Mouse (Mus musculus) left cerebral cortex, adult 8-10 months (tissue): ENCODE measurements at regions not wholly inside any gene's neighbourhood (a gene's known extent, or its start where the extent isn't known, plus 50 kb on each side); places are given as distances from the start of the nearest gene placed in this dataset.

Source experiments
- DNase-seq, 2 experiments: peaks; one replicate each; pipeline ENCODE4 v3.0.0; 2022; ENCODE audit warnings: low spot score in 2 of 2

DNA sequence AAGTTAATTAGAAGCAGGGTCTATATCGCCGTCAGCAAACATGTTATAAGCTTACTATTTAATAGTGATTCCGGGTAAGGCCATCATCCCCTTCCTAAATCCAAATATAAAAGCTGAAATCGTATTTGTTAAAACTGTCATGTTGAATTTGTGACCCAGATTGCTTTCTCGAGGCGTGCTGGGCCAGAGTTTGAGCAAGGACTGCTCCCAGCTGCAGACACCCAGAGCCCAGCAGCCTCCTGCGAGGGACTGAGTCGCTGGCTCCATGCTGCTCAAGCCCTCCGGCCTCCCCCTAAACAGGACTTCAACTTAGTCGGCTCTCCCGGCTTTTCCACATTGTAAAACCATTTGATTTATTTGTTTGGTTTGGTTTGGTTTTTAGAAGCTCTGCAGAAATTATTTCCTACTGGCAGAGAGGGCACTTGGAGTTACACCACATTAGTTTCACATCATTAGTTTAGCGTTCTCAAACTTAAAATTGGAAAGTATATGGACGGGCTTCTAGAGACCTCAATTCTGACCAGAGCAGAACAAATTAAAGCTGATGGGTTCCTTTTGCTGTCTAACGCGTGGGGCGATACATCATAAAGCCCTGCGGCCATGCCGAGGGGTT lies 126.4 kb upstream of the Pitx1 start:
- DNase-seq = no peak

GRCm38 (mm10) chr13:55954346-55954745 lies 118.4 kb upstream of the Pitx1 start:
- DNase-seq = no peak

DNA sequence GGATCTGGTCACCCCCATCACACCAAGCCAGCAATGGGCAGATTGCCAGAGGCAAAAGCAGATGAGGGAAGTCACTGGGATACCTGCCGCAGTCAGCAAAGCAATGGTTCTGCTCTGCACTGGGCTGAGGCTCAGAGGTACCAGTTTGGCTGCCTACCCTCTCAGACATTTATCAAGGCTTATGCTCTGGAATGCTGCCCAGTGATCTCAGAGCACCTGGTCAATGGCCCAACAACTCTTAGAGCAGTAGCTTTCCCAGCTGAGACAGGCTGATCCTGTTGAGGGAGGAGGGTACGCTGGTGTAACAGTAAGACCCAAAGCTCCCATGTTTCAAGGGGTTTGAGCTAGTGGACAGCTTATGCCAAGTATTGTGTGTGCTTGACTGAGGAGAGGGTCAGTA lies 117.4 kb upstream of the Pitx1 start:
- no peak for DNase-seq

GRCm38 (mm10) chr13:55950773-55951172 lies 114.8 kb upstream of the Pitx1 start:
- no peak for DNase-seq

- DNase-seq = no peak
Observed at GRCm38 (mm10) chr13:55948591-55948990, 112.6 kb upstream of the Pitx1 start.

DNA sequence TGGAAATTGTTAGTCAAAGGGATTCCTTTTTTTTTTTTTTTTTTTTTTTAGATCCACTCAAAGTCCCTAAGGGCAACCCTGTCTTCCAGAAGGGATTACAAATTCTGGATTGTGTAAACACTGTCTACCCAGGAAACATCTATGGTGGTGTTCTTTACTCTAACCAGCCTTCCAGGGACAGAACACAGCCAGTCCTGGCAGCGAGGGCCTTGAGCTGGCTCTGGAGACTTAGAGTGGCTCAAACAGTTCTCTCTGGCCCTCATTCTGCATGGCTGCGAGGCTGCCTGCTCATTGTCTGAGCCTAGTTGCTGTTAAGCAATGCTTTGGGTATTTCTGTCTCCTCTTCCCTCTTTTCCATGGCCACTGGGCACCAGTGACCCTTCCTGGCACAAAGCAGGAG lies 112.2 kb upstream of the Pitx1 start:
- DNase-seq = no peak

DNA sequence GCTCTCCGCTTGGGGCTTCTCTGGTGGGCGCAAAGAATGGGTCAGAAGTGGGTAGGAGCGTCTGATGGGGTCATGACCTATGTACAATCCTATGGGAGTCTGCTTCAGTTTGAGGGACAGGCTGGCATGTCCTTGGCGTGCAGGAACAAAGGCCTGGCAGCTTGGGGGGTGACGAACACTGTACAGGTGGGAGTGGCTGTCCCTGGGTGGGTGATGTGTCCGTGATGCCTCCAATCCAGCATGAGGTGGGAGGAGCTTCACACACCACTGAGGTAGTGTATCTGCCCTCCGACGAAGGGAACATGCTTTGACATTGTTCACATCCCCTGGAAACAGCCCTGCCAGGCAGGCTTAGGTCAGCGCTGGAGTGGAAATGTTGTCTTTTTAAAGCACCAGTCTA lies 101.4 kb upstream of the Pitx1 start:
- no peak for DNase-seq

GRCm38 (mm10) chr13:55937000-55937399 lies 101.0 kb upstream of the Pitx1 start:
- DNase-seq = no peak

DNA sequence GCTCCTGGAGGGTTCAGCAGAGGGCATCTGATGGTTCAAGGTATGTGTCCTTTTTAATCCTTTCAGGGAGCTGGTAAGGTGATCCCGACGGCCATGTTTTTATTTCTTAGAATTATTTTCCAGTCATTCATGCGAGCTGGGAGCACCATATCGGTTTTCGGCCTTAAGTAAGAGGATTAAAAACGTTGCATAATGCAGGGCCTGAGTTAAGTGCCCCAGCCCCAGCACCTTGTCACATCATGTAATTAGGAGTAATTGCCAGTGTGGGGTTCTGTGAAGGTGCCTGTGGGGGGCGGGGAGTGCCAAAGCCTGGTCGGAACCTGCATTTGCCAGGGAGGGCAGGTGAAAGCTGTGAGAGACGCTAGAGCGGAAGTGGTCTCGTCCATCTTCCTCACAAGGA lies 94.6 kb upstream of the Pitx1 start:
- DNase-seq = no peak

DNA sequence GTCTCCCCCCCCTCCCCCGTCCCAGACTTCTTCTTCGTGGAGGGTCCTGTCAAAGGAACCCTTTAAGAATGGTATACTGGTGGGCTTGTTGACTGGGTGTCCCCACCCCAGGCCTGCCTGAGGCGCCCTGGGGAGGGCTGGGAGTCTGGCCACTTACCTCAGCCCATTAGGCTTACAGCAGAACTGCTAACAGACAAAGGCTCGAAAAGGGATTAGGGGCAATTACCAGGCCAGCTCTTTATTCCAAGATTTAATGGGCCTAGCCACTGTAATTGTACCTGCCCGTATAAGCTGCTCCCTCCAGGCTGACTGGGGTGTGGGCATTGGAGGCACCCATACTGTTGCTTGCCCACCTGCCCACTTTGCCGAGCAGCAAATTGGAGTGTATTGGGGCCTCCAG lies 93.8 kb upstream of the Pitx1 start:
- DNase-seq = no peak

DNA sequence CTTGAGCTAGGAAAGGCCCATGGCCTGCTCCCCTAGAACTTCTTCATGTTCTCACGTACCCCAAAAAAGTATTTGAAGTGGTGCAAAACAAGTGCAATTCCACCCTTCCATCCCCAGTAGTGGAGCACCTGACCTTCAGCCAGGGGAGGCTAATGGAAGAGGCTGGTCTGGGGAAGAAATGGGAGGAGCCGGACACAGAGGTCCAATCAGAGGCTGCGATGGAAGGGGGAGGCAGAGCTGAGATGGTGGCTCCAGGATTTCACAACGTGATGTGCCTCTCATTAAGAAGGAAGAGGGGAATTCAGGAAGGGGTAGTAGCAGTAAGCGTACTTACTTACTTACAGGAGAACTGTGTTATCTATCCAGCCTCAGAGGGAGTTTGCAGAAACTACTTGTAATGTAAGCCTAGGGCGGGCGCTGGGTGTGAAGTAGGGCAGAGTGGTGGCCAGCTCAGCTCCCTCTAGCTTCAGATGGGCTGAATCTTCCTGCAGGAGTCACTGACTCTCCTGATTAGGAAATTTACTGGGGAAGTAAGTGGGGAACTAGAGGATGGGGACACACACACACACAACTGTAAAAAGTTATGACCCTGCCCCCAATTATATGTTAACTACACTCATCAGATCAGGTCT lies 87.6 kb upstream of the Pitx1 start:
- DNase-seq = no peak

DNA sequence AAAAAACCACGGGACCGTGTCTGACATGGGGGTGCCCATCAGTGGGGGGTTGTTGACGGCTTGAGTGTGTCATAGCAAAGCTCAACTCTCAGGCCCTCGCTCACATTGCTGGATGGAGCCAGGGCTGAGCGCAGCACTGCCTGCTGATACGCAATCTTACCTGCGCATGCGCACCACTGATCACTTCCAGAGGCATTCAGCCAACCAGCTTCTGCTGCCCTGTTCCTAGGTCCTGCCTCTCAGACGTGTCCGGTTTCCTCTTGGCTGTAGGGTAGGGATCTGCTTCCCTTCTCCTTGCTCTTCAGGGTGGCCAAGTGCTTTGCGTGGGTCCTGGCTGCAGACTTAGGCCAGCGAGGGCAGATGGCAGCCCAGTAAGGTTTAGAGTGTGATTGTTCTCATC lies 81.3 kb upstream of the Pitx1 start:
- no peak for DNase-seq

- DNase-seq = no peak
Observed at GRCm38 (mm10) chr13:55912271-55912711, 76.3 kb upstream of the Pitx1 start.

GRCm38 (mm10) chr13:55909941-55910340 lies 73.9 kb upstream of the Pitx1 start:
- no peak for DNase-seq

DNA sequence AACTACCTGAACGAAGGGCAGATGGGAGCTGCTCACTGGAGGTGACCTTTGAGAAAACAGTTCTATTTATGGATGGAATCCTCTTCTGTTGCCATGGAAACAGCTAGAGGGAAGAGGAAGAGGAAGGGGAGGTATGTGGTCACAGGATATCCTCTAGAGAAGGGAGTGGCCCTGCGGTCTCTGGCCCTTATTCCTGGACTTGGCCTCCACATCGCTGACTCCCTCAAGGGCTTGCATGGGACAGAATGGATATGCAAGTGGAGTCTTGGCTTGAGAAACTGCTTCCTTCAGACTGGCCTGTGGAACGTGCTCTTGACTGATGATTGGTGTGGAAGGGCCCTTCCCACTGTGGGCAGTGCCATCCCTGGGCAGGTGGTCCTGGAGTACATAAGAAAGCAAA lies 68.9 kb upstream of the Pitx1 start:
- no peak for DNase-seq

- DNase-seq = no peak
Observed at GRCm38 (mm10) chr13:55902255-55902654, 66.3 kb upstream of the Pitx1 start.

- no peak for DNase-seq
Observed at GRCm38 (mm10) chr13:55900190-55900526, 64.2 kb upstream of the Pitx1 start.

GRCm38 (mm10) chr13:55899501-55900189 lies 63.7 kb upstream of the Pitx1 start:
- no peak for DNase-seq

DNA sequence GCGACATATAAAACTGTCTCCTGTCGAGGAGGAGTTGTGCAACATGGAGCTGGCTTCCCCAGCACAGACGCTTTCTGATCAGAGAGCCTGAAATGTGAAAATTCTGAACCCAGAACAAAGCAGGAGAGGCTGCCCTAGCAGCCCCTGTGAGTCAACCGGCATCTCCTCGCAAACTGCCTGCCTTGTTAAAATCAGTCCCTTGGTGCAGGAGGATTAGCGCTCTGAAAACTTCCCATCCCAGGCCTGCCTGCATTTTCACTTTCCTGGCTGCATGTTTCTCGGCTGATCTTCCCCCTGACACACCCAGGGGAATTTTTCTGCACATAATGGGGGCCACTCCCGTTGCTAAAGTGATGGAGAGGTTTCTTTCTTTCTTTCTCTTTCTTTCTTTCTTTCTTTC lies 63.0 kb upstream of the Pitx1 start:
- no peak for DNase-seq

- DNase-seq = no peak
Observed at GRCm38 (mm10) chr13:55898257-55898950, 62.4 kb upstream of the Pitx1 start.

DNA sequence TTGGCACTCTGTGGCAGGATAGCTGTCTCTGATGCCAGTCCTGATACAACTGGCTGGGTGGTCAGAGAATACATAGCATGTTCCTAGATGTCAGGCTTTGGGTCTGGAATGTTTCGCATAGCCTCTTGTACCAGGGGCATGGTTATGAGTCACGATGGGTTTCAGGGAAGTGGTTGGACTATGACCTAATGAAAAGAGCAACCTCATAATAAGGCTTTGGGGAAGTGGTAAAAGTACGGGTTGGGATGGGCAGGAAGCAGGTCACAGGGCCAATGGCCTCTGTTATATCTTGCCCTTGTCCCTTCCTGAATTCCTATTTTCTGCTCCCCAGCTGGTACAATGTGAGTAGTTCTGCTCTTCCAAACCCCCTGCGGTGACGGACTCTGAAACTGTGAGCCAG lies 59.5 kb upstream of the Pitx1 start:
- no peak for DNase-seq
